Mouse (Mus musculus): ENCODE data around the gene Tmem265. TPM values are rescaled to one million over a fixed set of nuclear protein-coding genes. Genes with fewer than 3 reads are reported as not detected.

Tmem265 gene
- polyA plus RNA-seq, 1 experiment from 2014 or later: 3.8 TPM

DNA sequence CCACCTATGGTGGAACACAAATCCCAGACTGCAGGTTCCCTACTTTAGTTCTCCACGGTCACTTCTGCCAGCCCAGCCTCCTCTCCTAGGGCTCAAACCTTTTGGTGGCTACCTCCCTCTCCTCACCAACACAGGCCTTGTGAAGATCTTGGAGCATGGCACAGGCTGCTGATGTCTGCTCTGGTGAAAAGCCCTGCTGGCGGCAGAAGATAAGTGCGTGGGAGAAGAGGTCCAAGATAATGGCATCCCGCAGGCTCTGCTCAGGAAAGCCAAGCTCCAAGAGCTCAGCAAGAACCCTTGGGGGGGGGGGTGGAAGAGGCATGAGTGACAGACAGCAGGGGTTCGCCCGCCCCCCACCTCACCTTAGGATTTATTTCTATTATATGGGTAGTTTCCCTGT lies 25.0 kb downstream of the Tmem265 start:
- no peak for TF ChIP-seq CTCF (IDR thresholded peaks at IDR 0.05; ENCODE audit: low read depth)
- ATAC-seq: no peak
- WGBS: 88% methylated on average over 6 of the region's 6 CpGs

DNA sequence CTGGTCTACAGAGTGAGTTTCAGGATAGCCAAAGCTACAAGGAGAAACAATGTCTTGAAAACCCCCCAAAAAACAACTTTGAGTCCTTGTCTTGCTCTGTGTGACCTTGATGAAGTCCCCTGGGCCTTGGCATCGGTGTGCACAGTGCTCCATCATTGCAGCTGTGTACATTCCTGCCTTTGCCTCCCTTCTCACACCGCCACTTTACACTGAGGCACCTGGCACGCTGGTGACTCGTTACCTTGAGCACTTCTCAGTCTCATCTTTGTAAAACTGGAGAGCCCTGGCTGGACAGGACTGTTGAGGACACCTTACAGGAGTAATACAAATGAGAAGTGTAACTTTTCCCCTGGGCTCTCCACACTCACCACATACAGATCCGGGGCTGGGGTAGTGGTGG lies 26.0 kb downstream of the Tmem265 start:
- no peak for TF ChIP-seq CTCF (IDR thresholded peaks at IDR 0.05; ENCODE audit: low read depth)
- no peak for ATAC-seq
- Histone ChIP-seq H3K4me2 (replicated peaks; ENCODE audit: low read depth) (peak overlapping the region; percentile 91), H3K9me3 (ENCODE audit: control insufficient read depth) (no peaks in the 10 kb centered on the region), H3K27ac (ENCODE audit: low read depth, low read length) (no peak overlapping the region), H3K36me3 (ENCODE audit: control insufficient read depth, insufficient read depth) (peaks cover 45% of the 10 kb centered on the region), H3K4me3 (ENCODE audit: low read depth, low read length) (no peak overlapping the region), H3K4me1 (replicated peaks; ENCODE audit: control insufficient read depth, insufficient read depth, low read length) (no peaks in the 10 kb centered on the region; the same call in 1 of the 2 replicates), H3K9ac (ENCODE audit: low read depth, low read length) (0 out of 2 replicates have a peak overlapping the region, but pooled peaks have one; percentile 40), H3K27me3 (replicated peaks; ENCODE audit: control insufficient read depth, insufficient read depth, low read length) (no peaks in the 10 kb centered on the region)
- 58% methylated on average over 5 of the region's 5 CpGs for WGBS

More for the DNA sequence above, 25.0 kb downstream of the Tmem265 start:
- H3K4me2 ChIP-seq (replicated peaks; ENCODE audit: low read depth): no peak overlapping the region
- H3K36me3 ChIP-seq (ENCODE audit: control insufficient read depth, insufficient read depth): peaks cover 43% of the 10 kb centered on the region
- no peak overlapping the region for H3K9ac ChIP-seq (ENCODE audit: low read depth, low read length)
- no peak overlapping the region for H3K4me3 ChIP-seq (ENCODE audit: low read depth, low read length)
- H3K4me1 ChIP-seq (replicated peaks; ENCODE audit: control insufficient read depth, insufficient read depth, low read length): no peaks in the 10 kb centered on the region; the same call in 1 of the 2 replicates
- no peaks in the 10 kb centered on the region for H3K9me3 ChIP-seq (ENCODE audit: control insufficient read depth)
- no peaks in the 10 kb centered on the region for H3K27me3 ChIP-seq (replicated peaks; ENCODE audit: control insufficient read depth, insufficient read depth, low read length)
- no peak overlapping the region for H3K27ac ChIP-seq (ENCODE audit: low read depth, low read length)

DNA sequence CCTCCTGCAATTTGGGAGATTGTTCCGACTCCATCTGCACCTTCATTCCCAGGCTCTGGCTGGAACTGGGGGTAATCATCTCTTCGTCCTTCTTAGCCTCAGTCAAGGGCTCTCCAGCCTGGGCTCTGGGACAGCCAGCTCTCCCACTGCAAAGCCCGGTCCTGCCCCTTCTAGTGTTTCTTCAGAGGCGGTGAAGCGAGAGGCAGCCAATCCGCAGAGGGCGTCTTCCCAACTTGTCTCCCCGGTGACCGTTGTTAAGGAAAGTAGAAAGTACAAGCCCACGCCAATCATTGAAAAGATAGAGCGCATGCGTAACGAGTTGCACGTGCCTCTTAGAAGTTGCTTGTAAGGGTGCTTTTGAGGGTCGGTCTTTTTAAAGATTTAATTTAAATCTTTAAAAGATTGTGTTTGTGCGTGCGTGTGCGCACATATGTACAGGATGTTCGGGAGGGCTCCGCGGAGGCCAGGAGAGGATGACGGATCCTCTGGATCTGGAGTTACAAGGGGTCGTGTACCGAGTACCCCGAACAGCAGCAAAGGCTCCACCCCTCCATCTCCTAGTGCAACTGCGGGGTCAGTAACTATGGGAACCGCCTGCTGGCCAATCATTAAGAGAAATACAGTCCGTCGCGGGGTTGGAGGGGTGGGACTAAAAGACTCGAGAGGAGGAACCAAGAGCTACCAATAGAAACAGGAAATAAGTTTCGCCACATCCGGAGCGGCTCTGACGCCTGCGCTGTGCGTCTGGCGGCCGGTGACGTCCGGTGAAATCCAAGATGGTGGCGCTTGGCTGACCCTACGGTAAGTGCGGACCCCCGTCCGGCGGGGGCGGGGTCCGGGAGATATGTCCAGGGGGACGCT lies 27.1 kb downstream of the Tmem265 start, which contains the start of the genes Ccdc189 and Rnf40:
Ccdc189 (minus strand) TSS at position 585 of the 861 bp plus-strand sequence.
Rnf40 (plus strand) TSS at position 757 of the 861 bp plus-strand sequence.
- Histone ChIP-seq H3K9ac (ENCODE audit: low read depth, low read length) (peak within 1 kb of the TSS; percentile 94), H3K36me3 (ENCODE audit: control insufficient read depth, insufficient read depth) (peaks cover 45% of the 10 kb centered on the region), H3K27ac (ENCODE audit: low read depth, low read length) (peak within 1 kb of the TSS; percentile 41), H3K27me3 (replicated peaks; ENCODE audit: control insufficient read depth, insufficient read depth, low read length) (no peaks in the 10 kb centered on the region), H3K4me1 (replicated peaks; ENCODE audit: control insufficient read depth, insufficient read depth, low read length) (no peaks in the 10 kb centered on the region; the same call in 1 of the 2 replicates), H3K4me2 (replicated peaks; ENCODE audit: low read depth) (peak within 1 kb of the TSS; percentile 91), H3K9me3 (ENCODE audit: control insufficient read depth) (no peaks in the 10 kb centered on the region), H3K4me3 (ENCODE audit: low read depth, low read length) (peak within 1 kb of the TSS; percentile 98)
- peak; percentile 96 for ATAC-seq
- TF ChIP-seq CTCF (IDR thresholded peaks at IDR 0.05; ENCODE audit: low read depth): peak; percentile 8; the same call in 1 of the 2 replicates
- WGBS: under 1% methylated on average over 50 of the region's 50 CpGs

DNA sequence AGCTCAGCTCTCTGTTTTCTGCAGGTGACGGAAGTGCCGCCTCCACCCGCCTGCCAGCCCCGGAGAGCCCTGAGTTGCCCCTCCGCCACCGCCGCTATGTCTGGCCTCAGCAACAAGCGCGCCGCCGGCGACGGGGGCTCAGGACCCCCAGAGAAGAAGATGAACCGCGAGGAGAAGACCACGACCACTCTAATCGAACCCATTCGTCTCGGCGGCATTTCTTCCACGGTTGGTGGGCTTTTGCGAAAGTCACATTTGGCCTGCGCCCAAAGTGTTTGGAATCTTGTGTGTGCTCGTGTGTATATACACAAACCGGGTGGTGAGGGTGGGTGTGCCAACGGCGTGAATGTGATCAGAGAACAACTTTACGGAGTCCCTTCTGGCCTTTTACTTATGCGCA lies 27.7 kb downstream of the Tmem265 start:
- no peaks in the 10 kb centered on the region; the same call in 1 of the 2 replicates for H3K4me1 ChIP-seq (replicated peaks; ENCODE audit: control insufficient read depth, insufficient read depth, low read length)
- no peaks in the 10 kb centered on the region for H3K9me3 ChIP-seq (ENCODE audit: control insufficient read depth)
- 0 out of 2 replicates have a peak overlapping the region, but pooled peaks have one; percentile 41 for H3K27ac ChIP-seq (ENCODE audit: low read depth, low read length)
- H3K4me3 ChIP-seq (ENCODE audit: low read depth, low read length): peak overlapping the region; percentile 98
- no peak for ATAC-seq
- peaks cover 45% of the 10 kb centered on the region for H3K36me3 ChIP-seq (ENCODE audit: control insufficient read depth, insufficient read depth)
- H3K9ac ChIP-seq (ENCODE audit: low read depth, low read length): peak overlapping the region; percentile 94
- H3K27me3 ChIP-seq (replicated peaks; ENCODE audit: control insufficient read depth, insufficient read depth, low read length): no peaks in the 10 kb centered on the region
- peak overlapping the region; percentile 91 for H3K4me2 ChIP-seq (replicated peaks; ENCODE audit: low read depth)
- 3% methylated on average over 29 of the region's 29 CpGs for WGBS
- no peak for TF ChIP-seq CTCF (IDR thresholded peaks at IDR 0.05; ENCODE audit: low read depth)

DNA sequence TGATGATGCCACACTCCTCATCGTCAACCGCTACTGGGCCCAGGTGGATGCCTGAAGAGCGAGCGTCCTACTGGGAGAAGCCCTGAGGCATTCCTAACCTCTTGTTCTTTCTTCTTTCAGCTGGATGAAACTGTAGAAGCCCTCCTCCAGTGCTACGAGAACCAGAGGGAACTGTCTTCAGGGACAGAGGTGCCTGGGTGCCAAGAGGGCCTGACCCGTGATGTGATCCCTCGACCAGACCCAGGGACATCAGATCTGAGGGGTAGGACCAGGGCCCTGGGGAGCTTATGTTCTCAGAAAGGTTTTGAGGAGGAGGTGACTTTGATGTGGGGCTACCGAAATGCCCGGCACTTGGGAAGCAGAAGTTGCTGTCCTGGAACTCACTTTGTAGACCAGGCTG lies 28.4 kb downstream of the Tmem265 start:
- H3K27me3 ChIP-seq (replicated peaks; ENCODE audit: control insufficient read depth, insufficient read depth, low read length): no peaks in the 10 kb centered on the region
- peak overlapping the region; percentile 98; the same call in 1 of the 2 replicates for H3K4me3 ChIP-seq (ENCODE audit: low read depth, low read length)
- H3K9me3 ChIP-seq (ENCODE audit: control insufficient read depth): no peaks in the 10 kb centered on the region
- H3K36me3 ChIP-seq (ENCODE audit: control insufficient read depth, insufficient read depth): peaks cover 50% of the 10 kb centered on the region
- TF ChIP-seq CTCF (IDR thresholded peaks at IDR 0.05; ENCODE audit: low read depth): no peak
- H3K9ac ChIP-seq (ENCODE audit: low read depth, low read length): 0 out of 2 replicates have a peak overlapping the region, but pooled peaks have one; percentile 94
- no peak for ATAC-seq
- no peaks in the 10 kb centered on the region; the same call in 1 of the 2 replicates for H3K4me1 ChIP-seq (replicated peaks; ENCODE audit: control insufficient read depth, insufficient read depth, low read length)
- no peak overlapping the region for H3K27ac ChIP-seq (ENCODE audit: low read depth, low read length)
- 94% methylated on average over 9 of the region's 9 CpGs for WGBS
- peak overlapping the region; percentile 91 for H3K4me2 ChIP-seq (replicated peaks; ENCODE audit: low read depth)

DNA sequence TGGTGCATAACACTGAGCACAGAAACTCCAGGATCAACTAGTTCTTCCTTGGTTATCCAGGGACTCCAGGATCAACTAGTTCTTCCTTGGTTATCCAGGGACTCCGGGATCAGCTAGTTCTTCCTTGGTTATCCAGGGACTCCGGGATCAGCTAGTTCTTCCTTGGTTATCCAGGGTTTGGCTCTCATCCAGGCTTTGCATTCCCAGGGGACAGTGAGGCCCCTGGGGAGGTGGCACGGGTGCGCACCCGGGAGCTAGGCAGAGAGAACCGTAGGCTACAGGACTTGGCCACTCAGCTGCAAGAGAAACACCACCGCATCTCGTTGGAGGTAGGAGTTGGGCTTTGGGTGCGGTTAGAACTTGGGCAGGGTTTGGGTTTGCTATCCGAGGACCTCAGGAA lies 29.9 kb downstream of the Tmem265 start:
- Histone ChIP-seq H3K27ac (ENCODE audit: low read depth, low read length) (no peak overlapping the region), H3K36me3 (ENCODE audit: control insufficient read depth, insufficient read depth) (peaks cover 59% of the 10 kb centered on the region), H3K4me2 (replicated peaks; ENCODE audit: low read depth) (no peak overlapping the region), H3K27me3 (replicated peaks; ENCODE audit: control insufficient read depth, insufficient read depth, low read length) (no peaks in the 10 kb centered on the region), H3K4me1 (replicated peaks; ENCODE audit: control insufficient read depth, insufficient read depth, low read length) (no peaks in the 10 kb centered on the region; the same call in 1 of the 2 replicates), H3K9ac (ENCODE audit: low read depth, low read length) (no peak overlapping the region), H3K9me3 (ENCODE audit: control insufficient read depth) (no peaks in the 10 kb centered on the region), H3K4me3 (ENCODE audit: low read depth, low read length) (no peak overlapping the region)
- TF ChIP-seq CTCF (IDR thresholded peaks at IDR 0.05; ENCODE audit: low read depth): no peak
- 77% methylated on average over 10 of the region's 10 CpGs for WGBS
- ATAC-seq: no peak
